Mouse (Mus musculus): Measurements from ENCODE around the gene Ppp1r12c. TPM values are rescaled to one million over a fixed set of nuclear protein-coding genes. Genes with fewer than 3 reads are reported as not detected.

Ppp1r12c gene
- total and polyA plus RNA-seq, 2 experiments from 2014 or later = 22.5 to 89.1 TPM

GRCm38 (mm10) chr7:4508062-4508738 lies 6.7 kb upstream of the Ppp1r12c start:
- WGBS = 67% methylated on average over 14 of the region's 32 CpGs
- TF ChIP-seq EP300 (IDR thresholded peaks at IDR 0.05; ENCODE audit: low read depth) = no peak
- TF ChIP-seq CTCF (IDR thresholded peaks at IDR 0.05; ENCODE audit: low read depth) = peak; percentile 55
- no peaks in the 10 kb centered on the region for H3K9me3 ChIP-seq (replicated peaks; ENCODE audit: control insufficient read depth, low read length)
- H3K27ac ChIP-seq (ENCODE audit: low read depth) = no peak overlapping the region
- H3K4me3 ChIP-seq (ENCODE audit: low read depth, low read length) = no peak overlapping the region
- no peak overlapping the region for H3K4me2 ChIP-seq (ENCODE audit: low read depth, low read length)
- H3K4me1 ChIP-seq (ENCODE audit: control insufficient read depth, insufficient read depth) = peaks cover 36% of the 10 kb centered on the region
- no peaks in the 10 kb centered on the region for H3K27me3 ChIP-seq (ENCODE audit: control insufficient read depth, insufficient read depth, low read length)
- DNase-seq (ENCODE audit: low spot score) (no peak), ATAC-seq (ENCODE audit: insufficient read depth, low read depth) (no peak)
- no peak overlapping the region for H3K9ac ChIP-seq (replicated peaks; ENCODE audit: low read depth, low read length)
- H3K36me3 ChIP-seq (replicated peaks; ENCODE audit: control insufficient read depth, insufficient read depth, low read length) = no peaks in the 10 kb centered on the region

GRCm38 (mm10) chr7:4507220-4507619 lies 5.7 kb upstream of the Ppp1r12c start:
- Histone ChIP-seq H3K27me3 (ENCODE audit: control insufficient read depth, insufficient read depth, low read length) (no peaks in the 10 kb centered on the region), H3K4me2 (ENCODE audit: low read depth, low read length) (no peak overlapping the region), H3K4me3 (ENCODE audit: low read depth, low read length) (no peak overlapping the region), H3K27ac (ENCODE audit: low read depth) (no peak overlapping the region), H3K4me1 (ENCODE audit: control insufficient read depth, insufficient read depth) (peaks cover 31% of the 10 kb centered on the region), H3K9ac (replicated peaks; ENCODE audit: low read depth, low read length) (no peak overlapping the region), H3K36me3 (replicated peaks; ENCODE audit: control insufficient read depth, insufficient read depth, low read length) (no peaks in the 10 kb centered on the region), H3K9me3 (replicated peaks; ENCODE audit: control insufficient read depth, low read length) (no peaks in the 10 kb centered on the region)
- ATAC-seq (ENCODE audit: insufficient read depth, low read depth) (no peak), DNase-seq (ENCODE audit: low spot score) (no peak)
- 57% methylated on average over 3 of the region's 4 CpGs for WGBS
- TF ChIP-seq EP300 (IDR thresholded peaks at IDR 0.05; ENCODE audit: low read depth) (no peak), CTCF (IDR thresholded peaks at IDR 0.05; ENCODE audit: low read depth) (no peak)

GRCm38 (mm10) chr7:4504646-4505435 lies 3.4 kb upstream of the Ppp1r12c start:
- WGBS = 42% methylated on average over 11 of the region's 11 CpGs
- H3K4me2 ChIP-seq (ENCODE audit: low read depth, low read length) = no peak overlapping the region
- ATAC-seq (ENCODE audit: insufficient read depth, low read depth) = no peak
- peaks cover 14% of the 10 kb centered on the region for H3K4me1 ChIP-seq (ENCODE audit: control insufficient read depth, insufficient read depth)
- no peaks in the 10 kb centered on the region for H3K9me3 ChIP-seq (replicated peaks; ENCODE audit: control insufficient read depth, low read length)
- peak overlapping the region; percentile 55 for H3K27ac ChIP-seq (ENCODE audit: low read depth)
- H3K36me3 ChIP-seq (replicated peaks; ENCODE audit: control insufficient read depth, insufficient read depth, low read length) = no peaks in the 10 kb centered on the region
- H3K4me3 ChIP-seq (ENCODE audit: low read depth, low read length) = no peak overlapping the region
- TF ChIP-seq CTCF (IDR thresholded peaks at IDR 0.05; ENCODE audit: low read depth) (no peak), EP300 (IDR thresholded peaks at IDR 0.05; ENCODE audit: low read depth) (no peak)
- DNase-seq (ENCODE audit: low spot score) = no peak
- no peak overlapping the region for H3K9ac ChIP-seq (replicated peaks; ENCODE audit: low read depth, low read length)
- no peaks in the 10 kb centered on the region for H3K27me3 ChIP-seq (ENCODE audit: control insufficient read depth, insufficient read depth, low read length)

- ATAC-seq (ENCODE audit: insufficient read depth, low read depth) = no peak
- Histone ChIP-seq H3K9me3 (replicated peaks; ENCODE audit: control insufficient read depth, low read length) (no peaks in the 10 kb centered on the region), H3K4me1 (ENCODE audit: control insufficient read depth, insufficient read depth) (peaks cover 18% of the 10 kb centered on the region), H3K27me3 (ENCODE audit: control insufficient read depth, insufficient read depth, low read length) (no peaks in the 10 kb centered on the region), H3K4me3 (ENCODE audit: low read depth, low read length) (no peak overlapping the region), H3K36me3 (replicated peaks; ENCODE audit: control insufficient read depth, insufficient read depth, low read length) (no peaks in the 10 kb centered on the region), H3K9ac (replicated peaks; ENCODE audit: low read depth, low read length) (no peak overlapping the region), H3K4me2 (ENCODE audit: low read depth, low read length) (no peak overlapping the region), H3K27ac (ENCODE audit: low read depth) (peak overlapping the region; percentile 22; the same call in 1 of the 2 replicates)
- 66% methylated on average over 5 of the region's 5 CpGs for WGBS
- no peak for DNase-seq (ENCODE audit: low spot score)
- TF ChIP-seq CTCF (IDR thresholded peaks at IDR 0.05; ENCODE audit: low read depth) = no peak
- no peak for TF ChIP-seq EP300 (IDR thresholded peaks at IDR 0.05; ENCODE audit: low read depth)
Measured at GRCm38 (mm10) chr7:4503858-4504257, 2.4 kb upstream of the Ppp1r12c start.

- 71% methylated on average over 4 of the region's 4 CpGs for WGBS
Measured at GRCm38 (mm10) chr7:4503100-4503499, 1.6 kb upstream of the Ppp1r12c start.

More at GRCm38 (mm10) chr7:4503100-4503499, 1.6 kb upstream of the Ppp1r12c start:
- H3K9ac ChIP-seq (replicated peaks; ENCODE audit: low read depth, low read length) = no peak overlapping the region
- peaks cover 26% of the 10 kb centered on the region for H3K4me1 ChIP-seq (ENCODE audit: control insufficient read depth, insufficient read depth)
- H3K4me2 ChIP-seq (ENCODE audit: low read depth, low read length) = no peak overlapping the region
- ATAC-seq (ENCODE audit: insufficient read depth, low read depth) = no peak
- H3K27ac ChIP-seq (ENCODE audit: low read depth) = no peak overlapping the region
- no peak overlapping the region for H3K4me3 ChIP-seq (ENCODE audit: low read depth, low read length)
- DNase-seq (ENCODE audit: low spot score) = no peak
- no peaks in the 10 kb centered on the region for H3K36me3 ChIP-seq (replicated peaks; ENCODE audit: control insufficient read depth, insufficient read depth, low read length)
- no peak for TF ChIP-seq CTCF (IDR thresholded peaks at IDR 0.05; ENCODE audit: low read depth)
- TF ChIP-seq EP300 (IDR thresholded peaks at IDR 0.05; ENCODE audit: low read depth) = no peak
- no peaks in the 10 kb centered on the region for H3K9me3 ChIP-seq (replicated peaks; ENCODE audit: control insufficient read depth, low read length)
- H3K27me3 ChIP-seq (ENCODE audit: control insufficient read depth, insufficient read depth, low read length) = no peaks in the 10 kb centered on the region
